In genomic region chr13:103211501-103211941, GRCm38 (mm10) we compare ENCODE assay signal across 9 mouse cellular contexts.
DNase-seq lines count a peak whose midpoint lies in the region; ATAC-seq and TF ChIP-seq lines count a peak whose summit lies in the region.
"Had no signal": no experiment of that assay in that cellular context is flagged by ENCODE, and none has a peak within 500 bp of the region (broad histone marks: within the 10 kb centered on the region; RNA-seq: fewer than 3 reads in every experiment).

No protein-coding gene starts in this region.

- H3K9ac ChIP-seq in embryonic facial prominence, embryonic 14.5 days (ENCODE audit: low read depth, low read length): no peak overlapping the region
- H3K9ac ChIP-seq in heart, embryonic 15.5 days: no peak overlapping the region
- H3K9ac ChIP-seq: liver, embryonic 14.5 days had no signal

- no peak for TF ChIP-seq CTCF in cortical plate, adult 2 months (IDR thresholded peaks at IDR 0.05; ENCODE audit: extremely low read depth, insufficient read depth, low read length)

- DNase-seq in embryonic facial prominence, embryonic 14.5 days (ENCODE audit: low spot score): peak; percentile 61
- DNase-seq in embryonic facial prominence, embryonic 10.5 days (ENCODE audit: low spot score): no peak
- no peak for DNase-seq in limb, embryonic 10.5 days (ENCODE audit: low spot score)
- DNase-seq in urinary bladder, postnatal 36 days (ENCODE audit: low spot score in 2 of 2): peak; percentile 34 to 67
- no peak for DNase-seq in thymus, postnatal 14 days
- DNase-seq in layer of hippocampus, postnatal 25 days (ENCODE audit: extremely low spot score in 1 of 2, low spot score in 1 of 2): no peak

- no peak for TF ChIP-seq POLR2A in cortical plate, adult 2 months (IDR thresholded peaks at IDR 0.05; ENCODE audit: extremely low read depth, insufficient read depth, low read length)

- no peaks in the 10 kb centered on the region for H3K9me3 ChIP-seq in embryonic facial prominence, embryonic 14.5 days (ENCODE audit: control insufficient read depth, low read length)
- H3K9me3 ChIP-seq in embryonic facial prominence, embryonic 10.5 days: no peaks in the 10 kb centered on the region
- no peaks in the 10 kb centered on the region for H3K9me3 ChIP-seq in heart, embryonic 15.5 days (replicated peaks)
- H3K9me3 ChIP-seq in limb, embryonic 10.5 days (replicated peaks): no peaks in the 10 kb centered on the region

- H3K4me3 ChIP-seq in embryonic facial prominence, embryonic 14.5 days (ENCODE audit: low read depth, low read length): no peak overlapping the region
- H3K4me3 ChIP-seq in embryonic facial prominence, embryonic 10.5 days: no peak overlapping the region
- no peak overlapping the region for H3K4me3 ChIP-seq in cortical plate, adult 2 months (ENCODE audit: insufficient read depth, low read length)
- H3K4me3 ChIP-seq in heart, embryonic 15.5 days: no peak overlapping the region
- no peak overlapping the region for H3K4me3 ChIP-seq in limb, embryonic 10.5 days

- no peaks in the 10 kb centered on the region for H3K27me3 ChIP-seq in embryonic facial prominence, embryonic 14.5 days (replicated peaks; ENCODE audit: control insufficient read depth, insufficient read depth, low read length)
- H3K27me3 ChIP-seq in embryonic facial prominence, embryonic 10.5 days (replicated peaks; ENCODE audit: low read depth, poor library complexity, severe bottlenecking): no peaks in the 10 kb centered on the region
- no peaks in the 10 kb centered on the region for H3K27me3 ChIP-seq in heart, embryonic 15.5 days
- no peaks in the 10 kb centered on the region for H3K27me3 ChIP-seq in limb, embryonic 10.5 days (ENCODE audit: low read depth, poor library complexity, severe bottlenecking)

- H3K27ac ChIP-seq in embryonic facial prominence, embryonic 14.5 days (replicated peaks; ENCODE audit: low read depth, low read length): 0 out of 2 replicates have a peak overlapping the region, but pooled peaks have one; percentile 52
- no peak overlapping the region for H3K27ac ChIP-seq in embryonic facial prominence, embryonic 10.5 days (replicated peaks)
- peak overlapping the region; percentile 26 for H3K27ac ChIP-seq in cortical plate, adult 2 months (ENCODE audit: insufficient read depth, low read length)
- peak overlapping the region; percentile 64 for H3K27ac ChIP-seq in heart, embryonic 15.5 days
- peak overlapping the region; percentile 3; the same call in 1 of the 2 replicates for H3K27ac ChIP-seq in limb, embryonic 10.5 days
- H3K27ac ChIP-seq: liver, embryonic 14.5 days had no signal

- no peak overlapping the region for H3K4me2 ChIP-seq in embryonic facial prominence, embryonic 14.5 days (ENCODE audit: low read depth, low read length)
- H3K4me2 ChIP-seq in heart, embryonic 15.5 days: 0 out of 2 replicates have a peak overlapping the region, but pooled peaks have one; percentile 5

- no peaks in the 10 kb centered on the region for H3K36me3 ChIP-seq in embryonic facial prominence, embryonic 14.5 days (ENCODE audit: control insufficient read depth, insufficient read depth, low read length)
- no peaks in the 10 kb centered on the region for H3K36me3 ChIP-seq in embryonic facial prominence, embryonic 10.5 days (replicated peaks)
- H3K36me3 ChIP-seq in heart, embryonic 15.5 days: no peaks in the 10 kb centered on the region
- H3K36me3 ChIP-seq in limb, embryonic 10.5 days: no peaks in the 10 kb centered on the region

- WGBS in embryonic facial prominence, embryonic 14.5 days: 42% methylated on average over 11 of the region's 11 CpGs
- WGBS in embryonic facial prominence, embryonic 10.5 days: 77% methylated on average over 11 of the region's 11 CpGs
- WGBS in heart, embryonic 15.5 days: 53% methylated on average over 11 of the region's 11 CpGs
- 85% methylated on average over 11 of the region's 11 CpGs for WGBS in limb, embryonic 10.5 days

- peaks cover 9% of the 10 kb centered on the region for H3K4me1 ChIP-seq in embryonic facial prominence, embryonic 14.5 days (ENCODE audit: control insufficient read depth, insufficient read depth, low read length)
- H3K4me1 ChIP-seq in embryonic facial prominence, embryonic 10.5 days: peaks cover 9% of the 10 kb centered on the region
- peaks cover 6% of the 10 kb centered on the region for H3K4me1 ChIP-seq in cortical plate, adult 2 months (ENCODE audit: control insufficient read depth, insufficient read depth, low read length)
- peaks cover 13% of the 10 kb centered on the region; the same call in 1 of the 2 replicates for H3K4me1 ChIP-seq in heart, embryonic 15.5 days (replicated peaks)
- peaks cover 3% of the 10 kb centered on the region; the same call in 1 of the 2 replicates for H3K4me1 ChIP-seq in limb, embryonic 10.5 days

- ATAC-seq in embryonic facial prominence, embryonic 14.5 days (ENCODE audit: low read depth): peak; percentile 76
- peak; percentile 78 for ATAC-seq in heart, embryonic 15.5 days (replicated peaks; ENCODE audit: insufficient number of reproducible peaks, insufficient read depth, low FRiP score, low read depth)

Comparison
In these comparisons a context has a peak if more than half of its experiments do, and no peak if none do; other contexts are left out.
1. DNase-seq: peak in embryonic facial prominence, embryonic 14.5 days (single experiment) and urinary bladder, postnatal 36 days (2 of 2); none in embryonic facial prominence, embryonic 10.5 days (single experiment), limb, embryonic 10.5 days (single experiment), thymus, postnatal 14 days (single experiment) and layer of hippocampus, postnatal 25 days (0 of 2).